Comparison of ENCODE assay signal across 23 mouse cellular contexts in the genomic region with DNA sequence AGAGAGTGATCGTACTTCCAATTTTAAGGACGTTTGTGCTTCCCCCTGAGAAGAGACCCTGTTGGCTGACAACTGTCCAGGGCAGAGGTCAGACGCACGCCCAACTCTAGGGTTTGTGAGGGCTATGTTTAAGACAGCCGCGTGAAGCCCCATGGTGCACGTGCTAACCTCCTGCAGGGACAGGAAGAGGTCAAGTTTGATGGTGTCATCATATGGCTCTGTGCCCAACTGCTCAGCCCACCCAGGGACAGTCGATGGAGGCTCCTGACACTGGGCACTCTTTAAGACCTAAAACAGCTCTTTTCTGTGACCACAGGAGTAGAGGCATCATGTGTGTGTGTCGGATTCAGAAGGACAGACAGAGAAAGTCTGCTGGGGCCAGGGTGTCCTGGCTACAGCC. TPM values are rescaled to one million over a fixed set of nuclear protein-coding genes. Genes with fewer than 3 reads are reported as not detected.
DNase-seq lines count a peak whose midpoint lies in the region; ATAC-seq and TF ChIP-seq lines count a peak whose summit lies in the region.
"Had no signal": no experiment of that assay in that cellular context is flagged by ENCODE, and none has a peak within 500 bp of the region (broad histone marks: within the 10 kb centered on the region; RNA-seq: fewer than 3 reads in every experiment).

No protein-coding gene starts in this region.

- DNase-seq in cerebellum, postnatal 10 days: peak; percentile 64 to 67
- no peak for DNase-seq in cerebellum, adult 11 months
- no peak for DNase-seq in intestine, embryonic 14.5 days (ENCODE audit: low spot score)
- peak; percentile 52 for DNase-seq in lung, embryonic 14.5 days
- DNase-seq in lung, adult 18-20 months: no peak
- DNase-seq in retina, postnatal 1 day: peak; percentile 72
- DNase-seq in retina, embryonic 14.5 days (ENCODE audit: low spot score): no peak
- DNase-seq: adrenal gland, adult 2 months; adrenal gland, postnatal 14 days; B cell, adult 2 months; cerebellum, adult 11-12 months; cerebellum, adult 8-10 months; gastrocnemius, postnatal 25 days; heart, adult 18-20 months; heart, postnatal 10 days; heart, postnatal 36 days had no signal

- peak overlapping the region; percentile 3; the same call in 1 of the 2 replicates for H3K27ac ChIP-seq in intestine, embryonic 14.5 days (ENCODE audit: low read depth)
- no peak overlapping the region for H3K27ac ChIP-seq in intestine, postnatal 0 days (ENCODE audit: low read depth, low read length)
- no peak overlapping the region for H3K27ac ChIP-seq in lung, embryonic 14.5 days (ENCODE audit: low read depth)
- H3K27ac ChIP-seq: forebrain, embryonic 10.5 days; forebrain, embryonic 13.5 days; heart, embryonic 15.5 days; hindbrain, embryonic 10.5 days; hindbrain, embryonic 13.5 days had no signal

- no peaks in the 10 kb centered on the region for H3K27me3 ChIP-seq in intestine, embryonic 14.5 days (replicated peaks; ENCODE audit: control insufficient read depth, insufficient read depth, low read length)
- H3K27me3 ChIP-seq in intestine, postnatal 0 days (replicated peaks; ENCODE audit: control insufficient read depth, insufficient read depth, low read length): no peaks in the 10 kb centered on the region
- H3K27me3 ChIP-seq in lung, embryonic 14.5 days (ENCODE audit: insufficient read depth, low read length): no peaks in the 10 kb centered on the region
- H3K27me3 ChIP-seq: forebrain, embryonic 13.5 days; heart, embryonic 15.5 days had no signal

- 60% methylated on average over 9 of the region's 9 CpGs for WGBS in intestine, embryonic 14.5 days
- 48% methylated on average over 9 of the region's 9 CpGs for WGBS in intestine, postnatal 0 days
- 44% methylated on average over 9 of the region's 9 CpGs for WGBS in lung, embryonic 14.5 days

- ATAC-seq in intestine, embryonic 14.5 days (replicated peaks; ENCODE audit: low FRiP score, low TSS enrichment, low read depth): no peak
- ATAC-seq in intestine, postnatal 0 days: no peak
- ATAC-seq in lung, embryonic 14.5 days (ENCODE audit: insufficient read depth): no peak
- ATAC-seq: forebrain, embryonic 13.5 days had no signal

- H3K4me3 ChIP-seq in intestine, embryonic 14.5 days (ENCODE audit: low read depth, low read length): no peak overlapping the region
- no peak overlapping the region for H3K4me3 ChIP-seq in intestine, postnatal 0 days (ENCODE audit: low read depth, low read length)
- H3K4me3 ChIP-seq in lung, embryonic 14.5 days (ENCODE audit: low read depth, low read length): no peak overlapping the region
- H3K4me3 ChIP-seq: forebrain, embryonic 10.5 days; forebrain, embryonic 13.5 days; heart, embryonic 12.5 days; heart, embryonic 15.5 days; hindbrain, embryonic 10.5 days; hindbrain, embryonic 13.5 days had no signal

- no peak overlapping the region for H3K4me2 ChIP-seq in intestine, embryonic 14.5 days (ENCODE audit: low read length)
- no peak overlapping the region for H3K4me2 ChIP-seq in intestine, postnatal 0 days (replicated peaks; ENCODE audit: low read depth)
- H3K4me2 ChIP-seq in lung, embryonic 14.5 days: no peak overlapping the region
- H3K4me2 ChIP-seq: forebrain, embryonic 13.5 days; heart, embryonic 12.5 days; heart, embryonic 15.5 days; hindbrain, embryonic 13.5 days had no signal

- no peaks in the 10 kb centered on the region for H3K36me3 ChIP-seq in intestine, embryonic 14.5 days (ENCODE audit: control insufficient read depth, insufficient read depth, low read length)
- no peaks in the 10 kb centered on the region for H3K36me3 ChIP-seq in intestine, postnatal 0 days (ENCODE audit: control insufficient read depth, insufficient read depth)
- no peaks in the 10 kb centered on the region for H3K36me3 ChIP-seq in lung, embryonic 14.5 days (ENCODE audit: insufficient read depth)
- H3K36me3 ChIP-seq: heart, embryonic 12.5 days; heart, embryonic 15.5 days; hindbrain, embryonic 13.5 days had no signal

- H3K9ac ChIP-seq in intestine, embryonic 14.5 days (ENCODE audit: low read length): no peak overlapping the region
- H3K9ac ChIP-seq in intestine, postnatal 0 days (ENCODE audit: low read depth, low read length): no peak overlapping the region
- H3K9ac ChIP-seq in lung, embryonic 14.5 days: no peak overlapping the region
- H3K9ac ChIP-seq: forebrain, embryonic 13.5 days; heart, embryonic 12.5 days; heart, embryonic 15.5 days; hindbrain, embryonic 13.5 days had no signal

- H3K9me3 ChIP-seq in intestine, embryonic 14.5 days (ENCODE audit: control insufficient read depth, low read length): no peaks in the 10 kb centered on the region
- no peaks in the 10 kb centered on the region for H3K9me3 ChIP-seq in intestine, postnatal 0 days (ENCODE audit: control insufficient read depth)
- no peaks in the 10 kb centered on the region for H3K9me3 ChIP-seq in lung, embryonic 14.5 days (ENCODE audit: low read depth, low read length)
- H3K9me3 ChIP-seq: forebrain, embryonic 10.5 days; forebrain, embryonic 13.5 days; heart, embryonic 12.5 days; heart, embryonic 15.5 days; hindbrain, embryonic 10.5 days; hindbrain, embryonic 13.5 days had no signal

- peaks cover 22% of the 10 kb centered on the region for H3K4me1 ChIP-seq in intestine, embryonic 14.5 days (replicated peaks; ENCODE audit: control insufficient read depth, insufficient read depth, low read length)
- peaks cover 14% of the 10 kb centered on the region for H3K4me1 ChIP-seq in intestine, postnatal 0 days (replicated peaks; ENCODE audit: control insufficient read depth, insufficient read depth, low read length)
- H3K4me1 ChIP-seq in lung, embryonic 14.5 days (ENCODE audit: insufficient read depth): peaks cover 11% of the 10 kb centered on the region

- no peak for TF ChIP-seq CTCF in intestine, postnatal 0 days (IDR thresholded peaks at IDR 0.05; ENCODE audit: low read depth)
- no peak for TF ChIP-seq CTCF in lung, embryonic 14.5 days (IDR thresholded peaks at IDR 0.05; ENCODE audit: low read depth)

RNA-seq across cellular contexts. Expression of gene Cbx4, which starts 52.2 kb away (rescaled TPM):
- 9.9 and 10.5 TPM in 2 replicates for polyA plus RNA-seq in intestine, embryonic 14.5 days (2014; fragmentation: Nextera tagmentation; extraction: Ambion mirVana)
- polyA plus RNA-seq in intestine, postnatal 0 days (2015; fragmentation: Nextera tagmentation; extraction: Ambion mirVana): 6.5 and 7.6 TPM in 2 replicates
- 13.1 and 13.8 TPM in 2 replicates for polyA plus RNA-seq in lung, embryonic 14.5 days (2014; fragmentation: Nextera tagmentation; extraction: Ambion mirVana)

Comparison
In these comparisons a context has a peak if more than half of its experiments do, and no peak if none do; other contexts are left out.
1. DNase-seq: peak in cerebellum, postnatal 10 days (2 of 2), lung, embryonic 14.5 days (single experiment) and retina, postnatal 1 day (single experiment); none in cerebellum, adult 11 months (single experiment), intestine, embryonic 14.5 days (single experiment), lung, adult 18-20 months (0 of 2) and retina, embryonic 14.5 days (single experiment).